Mouse (Mus musculus): ENCODE data around the gene Meis1. TPM values are rescaled to one million over a fixed set of nuclear protein-coding genes. Genes with fewer than 3 reads are reported as not detected.

Meis1 gene
- polyA plus RNA-seq, 1 experiment from 2014 or later: 51.7 TPM

DNA sequence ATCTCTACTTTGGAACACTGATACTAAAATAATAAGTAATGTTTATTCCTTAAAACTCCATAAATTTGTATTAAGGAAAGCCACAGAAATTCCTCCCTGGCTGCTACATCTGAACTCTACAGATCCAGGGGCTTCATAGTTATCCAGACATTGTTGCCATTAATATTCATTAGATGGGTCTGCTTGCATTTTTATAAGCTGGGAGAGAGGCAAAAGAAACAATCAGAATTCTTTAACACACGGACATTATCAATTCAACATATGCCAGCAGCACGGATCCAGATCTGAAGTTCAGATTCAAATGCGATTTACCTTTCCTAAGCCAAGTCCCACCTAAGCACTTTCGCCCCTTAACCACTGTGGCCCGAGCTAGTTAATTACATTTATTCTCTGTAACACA is 100.9 kb downstream of the Meis1 start:
- WGBS: 12% methylated on average over 5 of the region's 5 CpGs
- Histone ChIP-seq H3K4me1 (ENCODE audit: control insufficient read depth, insufficient read depth, low read length) (peaks cover 38% of the 10 kb centered on the region), H3K4me2 (ENCODE audit: low read length) (peak overlapping the region; percentile 1; the same call in 1 of the 2 replicates), H3K9ac (replicated peaks; ENCODE audit: low read length) (no peak overlapping the region), H3K27me3 (ENCODE audit: control insufficient read depth, insufficient read depth, low read length) (no peaks in the 10 kb centered on the region), H3K36me3 (ENCODE audit: control insufficient read depth, insufficient read depth, low read length) (no peaks in the 10 kb centered on the region), H3K4me3 (replicated peaks; ENCODE audit: low read depth, low read length) (no peak overlapping the region), H3K27ac (replicated peaks; ENCODE audit: low read depth, low read length) (no peak overlapping the region), H3K9me3 (ENCODE audit: control insufficient read depth, low read length) (no peaks in the 10 kb centered on the region)
- ATAC-seq (ENCODE audit: low FRiP score, low TSS enrichment) (0 out of 2 replicates have a peak, but pooled peaks have one; percentile 29), DNase-seq (peak; percentile 42)

DNA sequence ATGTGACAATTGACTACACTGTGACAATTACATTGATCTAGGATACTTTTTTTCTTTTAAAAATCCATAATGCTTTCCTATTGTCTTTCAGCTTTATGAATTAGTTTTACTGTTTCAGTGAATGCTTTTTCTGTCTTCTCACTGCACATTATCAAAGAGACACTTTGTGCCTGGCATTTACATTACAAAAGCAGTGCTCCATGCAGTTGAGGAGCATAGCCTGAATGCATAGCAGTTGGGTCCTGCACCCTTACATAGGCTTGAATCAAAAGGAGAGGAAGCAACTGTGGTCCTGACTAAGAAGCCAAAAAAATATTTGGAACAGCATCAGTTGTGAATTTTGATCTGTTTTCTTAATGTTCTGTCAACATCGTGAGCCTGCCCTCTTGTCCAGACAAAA is 105.5 kb downstream of the Meis1 start:
- no peak overlapping the region for H3K4me3 ChIP-seq (replicated peaks; ENCODE audit: low read depth, low read length)
- no peak overlapping the region for H3K9ac ChIP-seq (replicated peaks; ENCODE audit: low read length)
- H3K4me1 ChIP-seq (ENCODE audit: control insufficient read depth, insufficient read depth, low read length): peaks cover 42% of the 10 kb centered on the region
- no peaks in the 10 kb centered on the region for H3K27me3 ChIP-seq (ENCODE audit: control insufficient read depth, insufficient read depth, low read length)
- 23% methylated on average over 1 of the region's 1 CpGs for WGBS
- H3K9me3 ChIP-seq (ENCODE audit: control insufficient read depth, low read length): no peaks in the 10 kb centered on the region
- no peak for ATAC-seq (ENCODE audit: low FRiP score, low TSS enrichment)
- no peaks in the 10 kb centered on the region for H3K36me3 ChIP-seq (ENCODE audit: control insufficient read depth, insufficient read depth, low read length)
- no peak overlapping the region for H3K27ac ChIP-seq (replicated peaks; ENCODE audit: low read depth, low read length)
- peak; percentile 42 for DNase-seq
- H3K4me2 ChIP-seq (ENCODE audit: low read length): no peak overlapping the region

DNA sequence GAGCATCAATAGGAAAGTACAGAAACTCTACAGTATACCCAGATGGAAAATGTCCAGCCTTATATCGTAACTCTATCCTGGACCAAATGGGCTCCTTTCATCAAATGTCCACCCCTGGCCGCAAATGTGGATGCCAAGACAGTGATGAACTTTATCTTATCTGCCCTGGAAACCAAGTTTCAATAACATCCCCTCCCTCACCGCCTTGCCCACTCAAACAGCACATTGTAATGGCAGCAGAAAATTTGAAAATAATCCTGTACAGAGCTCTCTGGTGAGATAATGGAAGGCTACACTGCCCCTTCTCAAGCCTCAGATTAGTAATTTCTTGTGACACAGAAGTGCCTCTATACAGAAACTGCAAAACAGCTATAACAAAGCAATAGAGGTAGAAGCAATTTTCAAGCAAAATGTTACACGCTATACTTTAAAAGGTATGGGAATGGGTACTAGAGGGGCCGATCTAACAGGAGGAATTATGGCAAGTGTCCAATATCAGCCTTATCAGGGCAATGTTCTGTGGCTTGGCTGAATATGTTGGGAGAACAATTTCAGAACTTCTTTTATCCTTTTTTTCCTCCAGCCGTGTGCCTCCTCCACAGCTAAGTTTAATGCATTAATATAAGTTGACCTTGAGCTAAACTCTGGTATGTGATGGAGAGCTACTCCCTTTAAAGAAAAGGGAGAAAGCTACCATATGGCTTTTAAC is 106.3 kb downstream of the Meis1 start:
- H3K4me1 ChIP-seq (ENCODE audit: control insufficient read depth, insufficient read depth, low read length): peaks cover 35% of the 10 kb centered on the region
- H3K27ac ChIP-seq (replicated peaks; ENCODE audit: low read depth, low read length): no peak overlapping the region
- no peak overlapping the region for H3K4me2 ChIP-seq (ENCODE audit: low read length)
- no peak overlapping the region for H3K9ac ChIP-seq (replicated peaks; ENCODE audit: low read length)
- no peak for DNase-seq
- H3K36me3 ChIP-seq (ENCODE audit: control insufficient read depth, insufficient read depth, low read length): no peaks in the 10 kb centered on the region
- H3K4me3 ChIP-seq (replicated peaks; ENCODE audit: low read depth, low read length): no peak overlapping the region
- no peak for ATAC-seq (ENCODE audit: low FRiP score, low TSS enrichment)
- whole genome bisulfite sequencing: 44% methylated on average over 6 of the region's 6 CpGs
- no peaks in the 10 kb centered on the region for H3K9me3 ChIP-seq (ENCODE audit: control insufficient read depth, low read length)
- H3K27me3 ChIP-seq (ENCODE audit: control insufficient read depth, insufficient read depth, low read length): no peaks in the 10 kb centered on the region

DNA sequence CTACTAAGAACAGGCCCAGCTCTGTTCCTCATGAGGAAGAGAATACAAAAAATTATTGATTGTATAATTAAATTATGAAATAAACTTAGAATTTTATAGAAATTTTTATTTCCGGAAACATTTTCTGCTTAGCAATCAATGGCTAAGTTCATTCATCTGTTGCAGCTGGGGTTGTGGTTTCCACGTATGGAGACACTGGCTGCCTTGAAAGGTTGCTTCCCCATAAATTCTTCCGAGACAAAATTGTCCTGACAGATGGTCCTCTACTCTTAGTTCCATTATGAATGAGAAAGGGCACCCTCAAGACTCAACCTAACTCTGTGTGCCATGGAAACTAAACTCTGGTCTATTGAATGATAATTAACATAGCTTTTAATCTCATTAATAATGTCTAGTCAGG is 111.9 kb downstream of the Meis1 start:
- 54% methylated on average over 3 of the region's 3 CpGs for WGBS
- Histone ChIP-seq H3K36me3 (ENCODE audit: control insufficient read depth, insufficient read depth, low read length) (no peaks in the 10 kb centered on the region), H3K27me3 (ENCODE audit: control insufficient read depth, insufficient read depth, low read length) (no peaks in the 10 kb centered on the region), H3K4me3 (replicated peaks; ENCODE audit: low read depth, low read length) (no peak overlapping the region), H3K9ac (replicated peaks; ENCODE audit: low read length) (no peak overlapping the region), H3K27ac (replicated peaks; ENCODE audit: low read depth, low read length) (no peak overlapping the region), H3K4me2 (ENCODE audit: low read length) (no peak overlapping the region), H3K9me3 (ENCODE audit: control insufficient read depth, low read length) (no peaks in the 10 kb centered on the region), H3K4me1 (ENCODE audit: control insufficient read depth, insufficient read depth, low read length) (0 out of 2 replicates have a peak, but pooled peaks cover 7% of the 10 kb centered on the region)
- ATAC-seq (ENCODE audit: low FRiP score, low TSS enrichment): no peak
- DNase-seq: no peak

DNA sequence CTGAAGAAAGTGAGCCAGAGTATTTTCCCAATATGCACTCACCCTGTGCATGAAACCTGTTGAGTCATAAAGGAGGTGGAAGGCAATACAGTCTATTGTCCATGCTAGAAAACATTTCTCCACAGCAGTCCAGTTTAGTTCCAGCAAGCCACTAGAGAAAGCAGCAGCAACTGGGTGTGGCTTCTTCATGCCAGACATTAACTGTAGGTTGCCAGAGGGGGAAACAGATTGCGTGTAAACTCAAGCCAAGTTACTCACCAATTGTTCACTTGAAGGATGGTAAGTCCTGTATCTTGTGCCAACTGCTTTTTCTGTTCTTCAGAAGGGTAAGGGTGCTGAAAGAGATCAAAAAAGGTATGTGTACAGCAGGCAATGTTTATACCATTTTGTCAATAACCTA is 113.4 kb downstream of the Meis1 start:
- Histone ChIP-seq H3K9me3 (ENCODE audit: control insufficient read depth, low read length) (no peaks in the 10 kb centered on the region), H3K4me3 (replicated peaks; ENCODE audit: low read depth, low read length) (no peak overlapping the region), H3K4me1 (ENCODE audit: control insufficient read depth, insufficient read depth, low read length) (no peaks in the 10 kb centered on the region), H3K27ac (replicated peaks; ENCODE audit: low read depth, low read length) (no peak overlapping the region), H3K9ac (replicated peaks; ENCODE audit: low read length) (no peak overlapping the region), H3K4me2 (ENCODE audit: low read length) (no peak overlapping the region), H3K27me3 (ENCODE audit: control insufficient read depth, insufficient read depth, low read length) (no peaks in the 10 kb centered on the region), H3K36me3 (ENCODE audit: control insufficient read depth, insufficient read depth, low read length) (no peaks in the 10 kb centered on the region)
- ATAC-seq (ENCODE audit: low FRiP score, low TSS enrichment): no peak
- DNase-seq: no peak
- 98% methylated on average over 1 of the region's 1 CpGs for WGBS

DNA sequence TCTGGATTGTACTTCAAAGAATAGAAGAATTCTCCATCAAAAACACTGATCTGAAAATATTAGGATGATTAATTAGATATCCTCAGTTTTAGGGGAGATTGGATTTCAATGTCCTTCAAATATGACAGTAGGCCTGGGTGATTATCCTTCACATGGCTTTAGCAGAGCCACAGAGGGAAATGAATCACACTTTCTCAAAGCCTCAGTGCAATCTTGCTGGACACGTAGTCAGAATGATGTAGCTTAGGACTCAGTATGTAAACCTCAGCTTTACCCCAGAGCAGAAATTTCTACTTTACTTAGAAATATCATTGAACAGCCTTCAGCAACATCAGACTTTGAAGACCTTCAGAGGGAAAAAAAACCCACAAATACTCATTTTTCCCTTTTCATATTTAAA is 113.9 kb downstream of the Meis1 start:
- DNase-seq: no peak
- WGBS: 91% methylated on average over 1 of the region's 1 CpGs

DNA sequence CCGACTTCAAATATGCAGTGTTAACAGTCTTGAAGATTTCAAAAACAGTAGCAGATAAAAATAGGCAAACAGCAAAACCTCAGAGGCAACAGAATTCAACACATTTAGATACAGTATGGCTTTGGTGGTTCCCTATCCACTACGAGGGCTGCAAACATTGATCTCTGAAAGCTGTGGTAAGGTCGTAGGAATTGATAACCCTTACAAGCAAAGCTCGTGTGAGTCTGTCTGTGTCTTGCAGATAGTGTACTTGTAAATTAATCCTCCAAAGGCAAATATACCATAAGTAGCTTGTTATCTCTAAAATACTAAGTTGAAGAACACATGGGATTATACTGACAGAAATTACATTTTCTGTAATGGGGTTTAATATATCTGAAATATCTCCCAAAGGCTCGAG is 114.5 kb downstream of the Meis1 start:
- ATAC-seq (ENCODE audit: low FRiP score, low TSS enrichment) (no peak), DNase-seq (no peak)
- 78% methylated on average over 5 of the region's 5 CpGs for WGBS
- Histone ChIP-seq H3K4me2 (ENCODE audit: low read length) (no peak overlapping the region), H3K4me3 (replicated peaks; ENCODE audit: low read depth, low read length) (no peak overlapping the region), H3K27me3 (ENCODE audit: control insufficient read depth, insufficient read depth, low read length) (no peaks in the 10 kb centered on the region), H3K4me1 (ENCODE audit: control insufficient read depth, insufficient read depth, low read length) (no peaks in the 10 kb centered on the region), H3K36me3 (ENCODE audit: control insufficient read depth, insufficient read depth, low read length) (no peaks in the 10 kb centered on the region), H3K9me3 (ENCODE audit: control insufficient read depth, low read length) (no peaks in the 10 kb centered on the region), H3K27ac (replicated peaks; ENCODE audit: low read depth, low read length) (no peak overlapping the region), H3K9ac (replicated peaks; ENCODE audit: low read length) (no peak overlapping the region)

More for the DNA sequence above, 113.9 kb downstream of the Meis1 start:
- Histone ChIP-seq H3K4me1 (ENCODE audit: control insufficient read depth, insufficient read depth, low read length) (no peaks in the 10 kb centered on the region), H3K27ac (replicated peaks; ENCODE audit: low read depth, low read length) (no peak overlapping the region), H3K27me3 (ENCODE audit: control insufficient read depth, insufficient read depth, low read length) (no peaks in the 10 kb centered on the region), H3K36me3 (ENCODE audit: control insufficient read depth, insufficient read depth, low read length) (no peaks in the 10 kb centered on the region), H3K9ac (replicated peaks; ENCODE audit: low read length) (no peak overlapping the region), H3K4me2 (ENCODE audit: low read length) (no peak overlapping the region), H3K9me3 (ENCODE audit: control insufficient read depth, low read length) (no peaks in the 10 kb centered on the region), H3K4me3 (replicated peaks; ENCODE audit: low read depth, low read length) (no peak overlapping the region)
- no peak for ATAC-seq (ENCODE audit: low FRiP score, low TSS enrichment)

DNA sequence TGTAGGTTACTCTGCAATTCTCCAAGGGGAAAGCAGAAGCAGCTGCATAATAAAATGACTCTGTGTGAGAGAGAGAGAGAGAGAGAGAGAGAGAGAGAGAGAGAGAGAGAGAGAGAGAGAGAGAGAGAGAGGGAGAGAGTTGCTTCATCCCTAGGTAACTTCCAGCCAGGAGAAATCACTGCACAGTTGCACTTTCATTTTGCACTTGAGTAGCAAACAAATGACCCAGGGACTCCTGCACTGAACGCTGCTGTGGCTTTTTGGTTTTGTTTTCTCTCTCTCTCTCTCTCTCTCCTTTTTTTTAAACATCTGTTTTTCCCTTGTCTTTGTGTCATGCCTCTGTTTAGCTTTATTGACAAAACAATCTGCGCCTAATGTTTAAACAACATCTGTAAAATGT is 118.3 kb downstream of the Meis1 start:
- Histone ChIP-seq H3K4me2 (ENCODE audit: low read length) (no peak overlapping the region), H3K9ac (replicated peaks; ENCODE audit: low read length) (no peak overlapping the region), H3K36me3 (ENCODE audit: control insufficient read depth, insufficient read depth, low read length) (no peaks in the 10 kb centered on the region), H3K27me3 (ENCODE audit: control insufficient read depth, insufficient read depth, low read length) (no peaks in the 10 kb centered on the region), H3K27ac (replicated peaks; ENCODE audit: low read depth, low read length) (no peak overlapping the region), H3K4me1 (ENCODE audit: control insufficient read depth, insufficient read depth, low read length) (no peaks in the 10 kb centered on the region), H3K4me3 (replicated peaks; ENCODE audit: low read depth, low read length) (no peak overlapping the region), H3K9me3 (ENCODE audit: control insufficient read depth, low read length) (no peaks in the 10 kb centered on the region)
- DNase-seq (no peak), ATAC-seq (ENCODE audit: low FRiP score, low TSS enrichment) (no peak)
- WGBS: 59% methylated on average over 2 of the region's 2 CpGs

DNA sequence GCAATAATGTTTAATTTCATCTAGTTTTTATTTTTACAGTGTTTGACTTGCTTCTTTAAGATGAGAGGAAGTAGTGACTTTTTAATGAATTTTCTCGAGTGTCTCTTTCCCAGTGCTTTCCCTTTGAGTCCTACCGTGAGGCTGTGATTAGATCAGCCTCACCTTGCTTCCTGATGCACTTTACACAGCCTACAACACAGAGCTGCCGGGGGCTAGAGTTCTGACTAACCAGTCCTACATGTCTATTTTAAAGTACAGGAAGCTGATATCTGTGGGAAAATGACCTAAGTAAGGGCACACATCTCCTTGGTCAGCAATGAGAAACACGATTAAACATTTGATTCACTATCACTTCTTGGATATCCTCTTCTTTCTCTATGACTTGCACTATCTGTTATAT is 119.9 kb downstream of the Meis1 start:
- no peak for ATAC-seq (ENCODE audit: low FRiP score, low TSS enrichment)
- Histone ChIP-seq H3K4me3 (replicated peaks; ENCODE audit: low read depth, low read length) (no peak overlapping the region), H3K27me3 (ENCODE audit: control insufficient read depth, insufficient read depth, low read length) (no peaks in the 10 kb centered on the region), H3K9ac (replicated peaks; ENCODE audit: low read length) (no peak overlapping the region), H3K9me3 (ENCODE audit: control insufficient read depth, low read length) (no peaks in the 10 kb centered on the region), H3K4me1 (ENCODE audit: control insufficient read depth, insufficient read depth, low read length) (no peaks in the 10 kb centered on the region), H3K27ac (replicated peaks; ENCODE audit: low read depth, low read length) (no peak overlapping the region), H3K36me3 (ENCODE audit: control insufficient read depth, insufficient read depth, low read length) (no peaks in the 10 kb centered on the region), H3K4me2 (ENCODE audit: low read length) (no peak overlapping the region)
- no peak for DNase-seq
- WGBS: 74% methylated on average over 4 of the region's 4 CpGs
